Mouse (Mus musculus) macrophage (primary cell): Measurements from ENCODE around the gene Defb25. TPM values are rescaled to one million over a fixed set of nuclear protein-coding genes. Genes with fewer than 3 reads are reported as not detected.

Source experiments
- H3K27ac ChIP-seq: fragments of 350-480 bp; formaldehyde crosslinking; 2 replicates; pipeline ENCODE4 v1.9.0; 2021
- H3K36me3 ChIP-seq: fragments of 350-480 bp; formaldehyde crosslinking; 2 replicates; pipeline ENCODE4 v1.9.0; 2021; ENCODE audit errors: inconsistent target
- H3K4me3 ChIP-seq: fragments of 350-480 bp; formaldehyde crosslinking; 2 replicates; pipeline ENCODE4 v1.9.0; 2021; ENCODE audit errors: inconsistent target
- H3K79me2 ChIP-seq: fragments of 350-480 bp; formaldehyde crosslinking; 2 replicates; pipeline ENCODE4 v1.9.0; 2021; ENCODE audit errors: inconsistent target
- WGBS: methylation state at CpG from one replicate; pipeline ENCODE4 v1.1.7; 2026; ENCODE audit warnings: inconsistent platforms; ENCODE audit not compliant: missing documents; 5-methylcytosine and 5-hydroxymethylcytosine counted together
- polyA plus RNA-seq: library from polyadenylated mRNA; stranded (reverse); fragments of 250-400 nt; gene quantifications from 3 replicates; pipeline ENCODE4 v1.2.4, GENCODE M21; 2018; ENCODE audit warnings: inconsistent platforms

The Defb25 gene
- polyA plus RNA-seq, 1 experiment from 2014 or later = not detected

- no peak overlapping the region for H3K27ac ChIP-seq
- H3K4me3 ChIP-seq = no peak overlapping the region
- no peaks in the 10 kb centered on the region for H3K79me2 ChIP-seq
- 23% methylated on average over 7 of the region's 7 CpGs for WGBS
- no peaks in the 10 kb centered on the region for H3K36me3 ChIP-seq
Measured at GRCm38 (mm10) chr2:152615563-152615962, 7.3 kb downstream of the Defb25 start.

DNA sequence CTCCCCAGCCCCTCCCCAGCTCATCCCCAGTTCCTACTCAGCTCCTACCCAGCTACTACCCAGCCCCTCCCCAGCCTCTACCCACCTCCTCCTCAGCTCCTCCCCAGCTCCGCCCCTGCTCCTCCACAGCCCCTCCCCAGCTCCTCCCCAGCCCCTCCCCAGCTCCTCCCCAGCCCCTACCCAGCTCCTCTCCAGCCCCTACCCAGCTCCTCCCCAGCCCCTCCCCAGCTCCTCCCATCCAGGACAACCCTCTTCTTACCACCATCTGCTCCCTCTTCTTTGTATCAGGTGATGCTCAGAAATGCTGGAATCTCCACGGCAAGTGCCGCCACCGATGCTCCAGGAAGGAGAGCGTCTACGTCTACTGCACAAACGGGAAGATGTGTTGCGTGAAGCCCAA is 10.7 kb downstream of the Defb25 start:
- Histone ChIP-seq H3K79me2 (no peaks in the 10 kb centered on the region), H3K36me3 (no peaks in the 10 kb centered on the region), H3K27ac (no peak overlapping the region), H3K4me3 (no peak overlapping the region)
- WGBS = 64% methylated on average over 7 of the region's 8 CpGs

GRCm38 (mm10) chr2:152608719-152609118 is 14.1 kb downstream of the Defb25 start:
- 91% methylated on average over 1 of the region's 1 CpGs for WGBS
- H3K36me3 ChIP-seq = no peaks in the 10 kb centered on the region

GRCm38 (mm10) chr2:152607746-152608145 is 15.1 kb downstream of the Defb25 start:
- Histone ChIP-seq H3K27ac (no peak overlapping the region), H3K36me3 (no peaks in the 10 kb centered on the region), H3K79me2 (no peaks in the 10 kb centered on the region), H3K4me3 (no peak overlapping the region)
- WGBS = 52% methylated on average over 6 of the region's 6 CpGs

More at GRCm38 (mm10) chr2:152608719-152609118, 14.1 kb downstream of the Defb25 start:
- Histone ChIP-seq H3K4me3 (no peak overlapping the region), H3K79me2 (no peaks in the 10 kb centered on the region), H3K27ac (no peak overlapping the region)

DNA sequence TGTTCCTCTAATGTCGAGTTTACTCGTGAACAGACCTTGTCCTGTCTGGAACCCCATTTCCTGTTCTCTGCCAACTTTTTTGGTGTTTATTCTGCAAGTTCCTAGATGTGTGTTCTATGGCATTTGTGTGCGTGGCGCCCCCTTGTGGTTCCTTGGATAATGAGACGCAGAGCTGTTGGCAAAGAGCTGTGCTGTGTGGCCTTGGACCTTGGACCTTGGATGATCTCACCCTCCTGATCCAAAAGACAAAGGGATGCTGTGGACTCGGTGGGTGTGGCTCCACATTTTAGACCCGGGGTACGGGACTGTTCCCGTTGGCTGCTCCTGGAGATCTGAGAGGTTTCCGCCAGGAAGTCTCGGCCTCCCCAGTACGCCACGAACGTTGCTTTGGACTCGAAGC is 18.8 kb downstream of the Defb25 start, which contains the start of gene Defb36:
Gene Defb36, plus strand, starts transcription at position 271 of the 400 bp plus-strand sequence.
- no peak within 1 kb of the TSS for H3K27ac ChIP-seq
- 80% methylated on average over 15 of the region's 15 CpGs for WGBS
- H3K79me2 ChIP-seq = no peaks in the 10 kb centered on the region
- no peak within 1 kb of the TSS for H3K4me3 ChIP-seq
- H3K36me3 ChIP-seq = no peaks in the 10 kb centered on the region

DNA sequence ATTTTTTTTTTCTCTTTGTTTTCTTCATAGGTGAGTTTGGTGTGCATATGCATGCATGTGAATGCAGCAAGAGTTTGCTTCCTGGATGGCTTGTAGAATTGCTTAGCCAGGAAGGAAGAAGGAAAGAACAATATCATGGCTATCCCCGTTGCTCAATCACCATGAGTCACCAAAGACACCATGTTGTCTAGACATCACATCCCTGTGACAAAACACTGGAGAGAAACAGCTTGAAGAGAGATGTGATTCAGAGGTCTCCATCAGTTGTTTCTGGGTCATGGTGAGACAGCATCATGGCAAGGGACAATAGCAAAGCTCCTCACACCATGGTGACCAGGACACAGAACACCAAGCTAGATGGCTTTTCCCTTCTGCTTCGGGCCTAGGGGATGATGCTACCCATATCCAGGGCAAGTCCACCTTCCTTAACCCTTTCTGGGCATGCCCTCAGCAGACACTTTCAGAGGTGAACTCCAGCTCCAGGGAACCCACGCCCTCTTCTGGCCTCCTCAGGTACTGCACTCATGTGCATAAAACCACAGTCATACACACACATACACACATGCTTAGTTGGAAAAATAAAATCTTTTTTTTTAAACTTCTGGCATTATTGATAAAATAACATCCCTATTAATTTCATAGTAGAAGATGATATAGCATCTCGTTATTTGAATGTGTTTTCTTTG is 21.4 kb downstream of the Defb25 start:
- Histone ChIP-seq H3K4me3 (no peak overlapping the region), H3K79me2 (no peaks in the 10 kb centered on the region), H3K27ac (no peak overlapping the region), H3K36me3 (no peaks in the 10 kb centered on the region)
- 58% methylated on average over 4 of the region's 4 CpGs for WGBS

GRCm38 (mm10) chr2:152600076-152600475 is 22.8 kb downstream of the Defb25 start:
- no peak overlapping the region for H3K27ac ChIP-seq
- H3K4me3 ChIP-seq = no peak overlapping the region
- no peaks in the 10 kb centered on the region for H3K79me2 ChIP-seq
- H3K36me3 ChIP-seq = no peaks in the 10 kb centered on the region
- WGBS = 87% methylated on average over 6 of the region's 6 CpGs

- Histone ChIP-seq H3K79me2 (no peaks in the 10 kb centered on the region), H3K27ac (no peak within 1 kb of the TSS), H3K4me3 (no peak within 1 kb of the TSS), H3K36me3 (no peaks in the 10 kb centered on the region)
- WGBS = 77% methylated on average over 7 of the region's 7 CpGs
Measured at GRCm38 (mm10) chr2:152599299-152599698, 23.6 kb downstream of the Defb25 start, which contains the start of gene Defb45. Defb45 (minus strand) TSS chr2:152599399.

DNA sequence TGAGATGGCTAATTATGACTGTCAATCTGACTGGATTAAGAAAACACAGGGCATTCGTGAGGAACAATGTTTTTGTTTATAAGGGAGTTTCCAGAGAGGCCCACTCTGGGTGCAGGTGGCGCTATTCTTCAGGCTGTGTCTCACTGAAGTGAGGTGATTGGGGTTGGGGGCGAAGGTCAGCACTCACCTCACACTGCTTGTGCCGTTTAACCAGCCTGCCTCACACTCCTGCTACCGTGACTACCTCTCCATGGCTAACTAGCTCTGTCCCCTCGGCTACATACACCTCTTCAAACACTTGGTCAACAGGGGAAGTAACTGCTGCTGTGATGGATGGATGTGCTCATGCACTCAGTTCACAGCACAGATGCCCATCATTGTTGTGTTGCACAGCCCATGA is 33.8 kb downstream of the Defb25 start:
- 69% methylated on average over 6 of the region's 6 CpGs for WGBS
- H3K4me3 ChIP-seq = no peak overlapping the region
- H3K27ac ChIP-seq = no peak overlapping the region
- H3K79me2 ChIP-seq = no peaks in the 10 kb centered on the region
- H3K36me3 ChIP-seq = no peaks in the 10 kb centered on the region

DNA sequence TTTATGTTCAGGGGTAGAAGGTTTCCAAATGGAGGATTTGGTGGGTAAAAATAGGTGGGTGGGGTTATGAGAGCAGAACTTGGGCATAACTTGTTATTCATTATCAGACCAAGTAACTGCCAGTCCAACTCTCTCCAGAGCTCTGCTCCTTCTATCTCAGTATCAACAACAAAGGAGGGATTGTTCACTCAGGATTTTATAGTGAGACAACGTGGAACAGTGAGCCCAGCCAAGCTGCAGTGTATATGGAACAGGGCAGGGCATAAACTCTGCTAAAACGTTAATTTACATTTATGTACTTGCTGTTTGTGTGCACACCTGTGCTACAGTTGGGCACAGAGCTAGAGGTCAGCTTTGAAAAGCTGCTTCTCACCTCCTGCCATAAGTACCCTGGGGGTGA is 34.4 kb downstream of the Defb25 start:
- no peaks in the 10 kb centered on the region for H3K36me3 ChIP-seq
- no peaks in the 10 kb centered on the region for H3K79me2 ChIP-seq
- no peak overlapping the region for H3K27ac ChIP-seq
- 86% methylated on average over 2 of the region's 2 CpGs for WGBS
- H3K4me3 ChIP-seq = no peak overlapping the region

- Histone ChIP-seq H3K36me3 (no peaks in the 10 kb centered on the region), H3K79me2 (no peaks in the 10 kb centered on the region), H3K4me3 (no peak overlapping the region), H3K27ac (no peak overlapping the region)
- 78% methylated on average over 4 of the region's 4 CpGs for WGBS
Measured at GRCm38 (mm10) chr2:152586926-152587560, 35.8 kb downstream of the Defb25 start.

- Histone ChIP-seq H3K79me2 (no peaks in the 10 kb centered on the region), H3K36me3 (no peaks in the 10 kb centered on the region), H3K4me3 (no peak overlapping the region), H3K27ac (no peak overlapping the region)
- 88% methylated on average over 11 of the region's 11 CpGs for WGBS
Measured at GRCm38 (mm10) chr2:152580612-152581011, 42.2 kb downstream of the Defb25 start.

DNA sequence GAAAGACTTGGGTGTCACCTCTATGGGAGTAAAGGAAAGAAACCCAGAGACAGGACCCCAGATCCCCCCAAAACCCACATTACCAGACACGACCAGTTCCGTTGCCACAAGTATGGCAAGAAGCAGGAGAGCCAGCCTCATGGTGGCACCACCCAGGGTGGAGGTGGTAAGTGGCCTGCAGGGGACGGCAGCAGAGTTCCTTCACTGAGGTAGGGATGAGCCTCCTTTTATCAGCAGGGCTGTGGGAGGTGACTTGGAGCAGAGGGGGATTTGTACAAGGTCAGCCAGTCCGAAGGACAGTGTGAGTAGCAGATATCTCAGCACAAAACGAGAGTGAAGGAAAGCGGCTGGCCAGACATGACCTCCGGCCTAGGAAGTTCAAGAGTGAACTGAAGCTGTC is 42.7 kb downstream of the Defb25 start, which contains the start of gene Defb19:
Gene Defb19, minus strand, starts transcription at position 206 of the 400 bp plus-strand sequence.
- WGBS = 93% methylated on average over 7 of the region's 7 CpGs
- Histone ChIP-seq H3K4me3 (no peak within 1 kb of the TSS), H3K27ac (no peak within 1 kb of the TSS), H3K36me3 (no peaks in the 10 kb centered on the region), H3K79me2 (no peaks in the 10 kb centered on the region)

DNA sequence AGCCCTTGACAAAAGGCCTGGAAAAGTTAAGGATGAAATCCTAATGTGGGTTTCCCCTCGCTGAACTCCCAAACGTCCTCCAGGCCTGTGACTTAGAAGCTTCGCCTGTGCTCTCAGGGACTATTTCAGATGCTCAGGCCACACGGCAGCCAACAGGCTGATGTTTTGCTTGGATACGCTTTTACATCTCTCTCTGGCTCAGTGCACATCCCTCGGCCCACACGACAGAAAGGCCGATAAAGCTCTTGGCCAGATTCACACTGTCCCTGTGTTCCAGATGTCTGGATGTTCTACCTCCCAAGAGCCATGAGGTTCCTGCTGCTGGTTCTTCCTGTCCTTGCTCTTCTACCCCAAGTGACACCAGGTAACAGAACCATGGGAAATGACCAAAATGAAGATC is 49.4 kb downstream of the Defb25 start:
- Histone ChIP-seq H3K4me3 (no peak overlapping the region), H3K79me2 (no peaks in the 10 kb centered on the region), H3K27ac (no peak overlapping the region), H3K36me3 (no peaks in the 10 kb centered on the region)
- 92% methylated on average over 8 of the region's 8 CpGs for WGBS
